Mouse (Mus musculus): Measurements from ENCODE around the gene Epyc.

Epyc gene

DNA sequence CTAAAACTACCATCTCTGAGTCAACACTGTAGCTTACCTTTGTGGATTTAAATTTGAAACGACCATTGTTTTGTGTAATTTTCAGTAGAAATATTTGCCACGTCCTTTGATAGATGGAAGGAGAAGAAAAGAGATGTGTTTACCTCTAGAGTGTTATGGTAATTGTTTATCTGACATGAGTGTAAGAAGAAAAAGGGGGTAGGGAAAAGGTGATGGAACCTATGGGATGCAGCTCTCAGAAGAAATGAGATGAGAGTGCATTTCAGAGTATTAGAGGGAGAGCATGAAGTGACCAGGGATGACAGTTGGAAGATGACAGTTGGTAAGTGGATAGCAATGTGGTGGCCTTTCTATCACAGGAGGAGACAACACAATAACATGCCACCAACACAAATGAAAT, at the start of gene Epyc:
Gene Epyc, plus strand, starts transcription at position 301 of the 400 bp plus-strand sequence.
- no peak for DNase-seq (ENCODE audit: extremely low read depth, insufficient read length, low spot score)

DNA sequence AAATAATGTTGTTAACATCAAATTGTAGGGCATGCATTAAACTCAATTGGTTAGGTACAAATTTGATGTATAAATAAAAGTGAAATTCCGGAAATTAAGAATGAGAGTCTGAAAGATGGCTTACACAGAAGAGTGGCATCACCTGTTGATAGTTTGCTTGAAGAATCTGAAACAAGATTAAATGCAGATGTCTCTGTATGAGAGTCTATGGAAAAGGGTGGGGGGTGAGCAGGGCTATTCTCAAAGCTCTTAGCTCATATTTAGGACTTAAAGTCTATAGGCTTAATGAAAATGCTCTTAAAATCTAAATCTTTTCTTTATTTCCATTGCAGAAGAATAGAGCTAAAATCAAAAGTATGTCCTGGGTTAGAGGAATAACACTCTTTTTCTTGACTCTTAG, 48.2 kb upstream of the Epyc start:
- no peak for DNase-seq (ENCODE audit: extremely low read depth, insufficient read length, low spot score)

DNA sequence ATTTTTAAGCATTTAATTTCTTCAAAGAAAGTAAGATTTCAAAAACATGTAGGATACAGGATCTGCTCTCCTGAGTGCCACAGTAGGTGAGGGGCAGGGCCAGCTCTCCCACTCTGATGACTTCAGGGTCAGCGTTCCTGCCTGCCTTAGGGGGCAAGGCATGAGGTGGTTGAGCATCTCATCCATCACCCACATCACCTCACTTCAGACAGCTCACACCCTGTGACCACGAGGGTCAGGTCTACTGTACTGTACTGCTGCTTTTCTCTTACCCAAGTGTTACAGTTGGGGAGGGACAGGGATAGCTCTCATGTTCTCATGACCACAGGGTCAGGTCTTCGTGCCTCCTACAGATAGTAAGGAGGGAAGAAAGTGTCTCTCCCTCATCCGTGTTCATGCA, 42.1 kb upstream of the Epyc start:
- no peak for DNase-seq (ENCODE audit: extremely low read depth, insufficient read length, low spot score)

DNA sequence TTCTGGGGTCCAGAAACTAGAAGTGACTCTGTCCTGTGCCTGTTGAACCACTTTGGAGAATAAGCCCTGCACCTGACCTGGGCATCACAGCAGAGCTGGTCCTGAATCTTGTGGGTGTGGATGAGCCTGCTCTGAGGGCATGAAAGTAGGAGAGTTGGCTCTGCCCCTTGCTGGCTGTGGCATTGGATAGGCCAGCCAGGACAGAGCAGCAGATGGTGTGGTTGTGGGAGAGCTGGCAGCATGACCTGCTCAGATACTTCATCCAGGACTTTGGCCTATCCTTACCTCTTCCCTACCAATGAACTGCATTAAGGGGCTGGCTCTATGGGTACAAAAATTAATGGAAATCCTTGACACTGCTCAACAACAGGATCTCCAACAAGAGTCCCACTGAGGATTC, 40.6 kb upstream of the Epyc start:
- no peak for DNase-seq (ENCODE audit: extremely low read depth, insufficient read length, low spot score)

DNA sequence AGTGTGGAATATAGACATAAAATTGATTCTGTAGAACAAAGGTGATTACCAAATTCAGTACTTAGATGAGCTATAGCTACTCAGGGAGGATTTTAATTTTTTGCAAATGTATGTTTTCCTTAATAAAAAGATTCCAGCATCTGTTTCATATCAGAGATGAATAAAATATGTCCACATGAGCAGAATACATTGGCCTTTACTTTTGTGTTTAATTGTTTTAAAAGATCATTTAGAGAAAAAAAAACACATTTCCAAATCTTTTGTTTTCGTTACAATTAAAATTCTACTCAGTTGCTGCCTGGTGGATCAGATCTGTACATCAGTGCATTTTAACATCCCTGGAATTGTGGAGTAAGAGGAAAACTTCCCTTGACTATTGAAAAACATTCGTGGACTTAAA, 37.3 kb upstream of the Epyc start, which contains the start of gene Kera:
Gene Kera, plus strand, starts transcription at position 301 of the 400 bp plus-strand sequence.
- DNase-seq (ENCODE audit: extremely low read depth, insufficient read length, low spot score): no peak

DNA sequence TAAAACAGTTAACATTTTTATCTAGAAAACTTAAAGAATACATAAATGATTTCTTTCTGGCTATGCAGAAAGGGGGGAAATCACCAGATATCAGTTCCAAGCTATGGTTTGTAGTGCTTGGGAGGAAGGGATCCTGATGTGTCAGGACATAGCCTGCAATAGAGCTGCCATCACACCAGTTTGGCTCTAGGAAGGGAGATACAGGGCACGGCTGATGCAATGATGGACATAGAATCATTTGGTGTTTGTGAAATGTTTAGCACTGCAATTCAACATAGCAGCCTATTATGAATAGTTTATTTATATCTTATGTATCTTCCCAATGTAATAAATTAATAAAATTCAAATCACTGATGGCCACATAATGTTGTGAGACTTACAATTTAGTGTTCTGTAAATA, 21.5 kb upstream of the Epyc start:
- DNase-seq (ENCODE audit: extremely low read depth, insufficient read length, low spot score): no peak

DNA sequence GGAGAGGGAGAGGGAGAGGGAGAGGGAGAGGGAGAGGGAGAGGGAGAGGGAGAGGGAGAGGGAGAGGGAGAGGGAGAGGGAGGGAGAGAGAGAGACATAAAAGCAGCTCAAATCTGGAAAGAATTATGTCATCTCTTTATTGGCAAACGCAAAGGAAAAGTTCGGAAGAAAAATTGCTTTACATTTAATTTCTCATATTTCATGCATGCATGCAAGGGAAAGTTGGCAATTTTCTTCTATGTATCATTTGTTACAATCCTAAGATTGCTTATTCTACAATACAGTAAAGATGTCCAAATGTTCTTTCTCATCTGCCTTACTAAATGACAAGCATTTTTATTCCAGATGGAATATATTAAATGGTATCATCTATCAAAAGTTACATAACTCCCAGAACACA, 19.5 kb upstream of the Epyc start:
- no peak for DNase-seq (ENCODE audit: extremely low read depth, insufficient read length, low spot score)

DNA sequence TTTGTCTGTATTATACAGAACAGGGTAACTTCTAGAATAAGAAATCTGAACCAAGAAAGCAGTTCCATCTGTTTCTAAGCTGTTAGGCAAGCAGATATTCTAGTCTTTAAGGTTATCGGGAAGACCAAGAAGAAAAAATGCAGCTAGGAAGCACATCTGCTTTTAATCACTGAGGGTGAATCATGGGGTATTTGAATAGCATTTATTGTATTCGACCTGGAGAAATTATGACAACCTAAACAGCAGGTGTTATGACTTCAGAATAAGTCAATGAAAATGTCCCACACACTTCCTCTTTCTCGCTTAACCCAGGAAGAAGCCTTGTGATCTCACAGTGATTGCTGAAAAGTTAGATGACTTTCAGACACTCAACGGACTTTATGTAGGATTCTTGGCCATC, 18.8 kb upstream of the Epyc start:
- DNase-seq (ENCODE audit: extremely low read depth, insufficient read length, low spot score): no peak

DNA sequence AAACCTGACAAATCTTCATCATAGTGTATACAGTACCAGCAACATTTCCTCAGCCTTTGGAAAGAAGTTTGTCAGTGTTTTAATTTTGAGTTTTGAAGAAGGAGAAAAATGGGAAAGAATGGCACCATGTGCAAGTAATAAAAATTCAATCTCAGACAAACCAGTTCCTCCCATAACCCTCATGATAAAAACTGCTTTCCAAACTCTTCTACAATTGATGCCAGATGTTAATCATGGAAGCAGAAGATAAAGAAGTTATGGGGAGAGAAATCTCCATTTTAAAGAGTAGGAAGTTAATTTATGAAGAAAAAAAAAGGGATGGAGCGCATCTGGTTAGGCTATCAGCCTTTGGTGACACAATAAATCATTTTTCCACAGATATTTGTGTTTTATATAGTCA, 17.3 kb upstream of the Epyc start:
- DNase-seq (ENCODE audit: extremely low read depth, insufficient read length, low spot score): no peak

DNA sequence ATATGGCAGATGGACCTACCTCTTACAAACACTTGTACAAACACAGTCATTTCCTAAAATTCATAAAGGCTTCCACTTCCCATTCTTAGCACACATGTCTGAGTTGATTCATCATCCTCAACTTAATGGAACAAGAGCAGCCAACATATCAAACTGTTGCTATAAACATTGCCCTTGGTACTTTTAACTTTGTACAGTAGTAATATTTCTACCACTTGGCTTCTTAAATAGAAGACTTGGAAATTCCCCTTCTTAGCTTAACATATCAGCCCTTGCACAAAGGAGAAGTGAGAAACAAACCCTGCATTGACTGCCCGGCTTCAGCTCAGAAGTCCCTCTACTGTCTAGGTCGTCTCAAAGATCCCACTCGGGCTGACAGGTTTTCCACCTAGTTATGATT, 12.8 kb upstream of the Epyc start:
- DNase-seq (ENCODE audit: extremely low read depth, insufficient read length, low spot score): no peak

DNA sequence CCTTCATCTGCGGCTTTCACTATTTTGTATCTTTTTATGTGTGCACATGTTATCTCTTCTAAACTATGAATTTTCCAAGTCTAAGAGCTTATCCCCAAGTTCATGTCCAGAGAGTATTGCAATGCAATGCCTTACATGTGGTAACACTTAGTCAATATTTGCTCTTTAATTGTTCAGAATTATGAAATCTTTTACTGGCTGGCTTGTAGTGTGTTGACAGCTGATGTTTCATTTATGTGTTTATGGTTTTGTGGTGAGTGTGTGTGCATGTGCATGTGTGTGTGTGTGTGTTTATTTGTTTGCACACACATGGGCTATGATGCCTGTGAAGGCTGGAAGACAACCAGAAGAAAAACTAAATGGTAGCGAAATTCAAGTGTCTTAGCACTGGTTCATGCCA, 1.9 kb upstream of the Epyc start:
- DNase-seq (ENCODE audit: extremely low read depth, insufficient read length, low spot score): no peak

DNA sequence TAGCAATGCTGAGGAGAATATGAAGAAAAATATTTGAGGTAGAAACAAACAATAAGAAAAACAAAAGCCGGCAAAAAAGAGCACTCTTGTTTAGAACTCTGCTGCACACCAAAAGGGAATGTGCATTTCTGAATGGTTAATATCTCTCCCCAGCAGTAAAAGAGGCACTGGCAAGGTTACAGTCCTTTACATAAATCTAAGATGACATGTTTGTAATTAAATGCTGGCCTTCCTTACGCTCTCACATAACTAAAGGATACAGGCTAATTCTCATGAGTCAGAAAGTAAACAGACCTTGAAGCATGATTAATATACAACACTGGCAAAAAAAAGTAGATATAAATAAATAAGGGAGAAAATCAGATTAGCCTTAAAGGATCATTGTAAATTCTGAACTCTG, 6.5 kb downstream of the Epyc start:
- no peak for DNase-seq (ENCODE audit: extremely low read depth, insufficient read length, low spot score)

DNA sequence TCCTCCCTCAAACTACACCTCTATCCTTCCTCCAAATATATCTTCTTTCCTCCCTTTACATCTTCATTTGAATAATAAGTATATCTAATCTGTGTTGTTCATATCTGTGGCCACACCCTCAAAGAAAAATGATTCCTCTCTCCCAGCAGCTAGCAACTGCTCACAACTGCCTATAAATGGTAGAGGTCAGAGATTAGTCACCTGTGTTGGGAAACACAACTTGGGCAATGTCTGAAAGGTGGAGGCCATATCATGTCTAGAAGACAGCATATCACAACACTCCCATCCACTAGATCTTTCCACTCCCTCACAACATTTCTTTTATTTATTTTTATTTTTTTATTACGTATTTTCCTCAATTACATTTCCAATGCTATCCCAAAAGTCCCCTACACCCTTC, 15.6 kb downstream of the Epyc start:
- DNase-seq (ENCODE audit: extremely low read depth, insufficient read length, low spot score): no peak

DNA sequence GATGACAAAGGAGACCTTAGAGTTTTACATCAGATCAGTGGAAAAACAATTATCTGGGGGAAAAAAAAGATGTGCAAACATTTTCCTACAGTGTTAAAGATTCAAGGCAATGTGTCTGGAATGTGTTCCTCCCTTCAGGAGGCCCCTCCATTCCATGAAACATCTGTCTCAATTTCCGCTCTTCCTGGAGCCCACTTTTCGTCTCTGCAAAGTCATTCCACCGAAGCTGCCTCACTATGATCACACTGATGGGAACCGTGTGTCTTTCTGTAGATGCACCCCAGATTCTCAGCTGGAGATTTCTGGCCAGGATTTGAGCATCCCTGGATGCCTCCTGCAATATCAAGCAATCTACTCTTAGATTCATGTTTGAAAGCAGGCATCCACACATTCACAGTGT, 24.8 kb downstream of the Epyc start:
- no peak for DNase-seq (ENCODE audit: extremely low read depth, insufficient read length, low spot score)

DNA sequence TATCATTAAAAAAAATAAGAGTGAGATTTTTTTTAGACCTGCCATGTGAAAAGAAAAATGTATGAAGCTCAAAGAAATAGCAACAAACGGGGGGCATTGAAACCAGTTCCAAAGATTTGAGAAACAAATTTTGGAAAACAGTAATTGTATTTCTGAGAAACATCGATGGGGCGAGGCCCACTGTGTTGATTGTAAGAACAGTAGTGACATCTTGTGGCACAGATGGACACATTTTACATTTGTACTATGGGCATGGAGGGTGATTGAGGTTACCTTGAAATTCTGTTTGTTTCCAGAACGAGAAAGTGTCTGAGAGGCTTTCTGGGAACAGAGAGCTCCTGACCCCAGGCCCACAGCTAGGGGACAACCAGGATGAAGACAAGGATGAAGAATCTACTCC, 26.3 kb downstream of the Epyc start:
- DNase-seq (ENCODE audit: extremely low read depth, insufficient read length, low spot score): no peak

DNA sequence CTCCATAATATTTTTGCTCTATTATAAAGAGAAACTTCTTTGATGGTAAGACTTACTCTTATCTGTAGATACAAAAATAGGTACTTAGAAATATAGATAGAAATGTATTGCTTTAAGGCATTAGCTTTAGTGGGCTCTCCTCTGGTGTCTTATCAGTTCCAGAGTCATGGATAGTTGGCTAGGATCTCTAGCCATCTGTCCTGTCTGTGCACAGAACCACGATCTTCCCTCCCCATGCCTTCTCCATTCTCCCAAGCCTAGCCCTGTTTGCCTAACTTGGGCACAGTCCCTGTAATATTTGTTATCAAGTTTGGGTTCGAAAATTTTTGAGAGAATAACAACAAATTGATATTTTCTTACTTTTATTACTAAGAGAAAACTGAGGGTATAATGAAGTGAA, 29.4 kb downstream of the Epyc start:
- no peak for DNase-seq (ENCODE audit: extremely low read depth, insufficient read length, low spot score)

DNA sequence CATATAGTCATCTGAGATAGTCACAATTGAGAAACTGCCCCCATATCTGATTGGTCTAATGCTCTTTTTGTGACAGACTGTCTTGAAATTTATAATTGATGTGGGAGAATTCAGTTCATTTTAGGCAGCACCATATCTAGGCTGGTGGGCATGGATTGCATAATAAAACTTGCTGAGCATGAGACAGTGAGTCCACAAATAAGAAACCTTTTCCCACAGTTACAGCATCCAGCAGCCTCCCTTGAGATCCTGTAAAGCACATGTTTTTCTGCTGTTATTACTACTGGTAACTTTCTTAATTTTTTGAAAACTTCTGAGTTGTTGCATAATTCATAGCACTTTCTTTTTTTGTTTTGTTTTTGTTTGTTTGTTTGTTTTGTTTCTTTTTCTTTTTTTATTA, 39.1 kb downstream of the Epyc start:
- DNase-seq (ENCODE audit: extremely low read depth, insufficient read length, low spot score): no peak

DNA sequence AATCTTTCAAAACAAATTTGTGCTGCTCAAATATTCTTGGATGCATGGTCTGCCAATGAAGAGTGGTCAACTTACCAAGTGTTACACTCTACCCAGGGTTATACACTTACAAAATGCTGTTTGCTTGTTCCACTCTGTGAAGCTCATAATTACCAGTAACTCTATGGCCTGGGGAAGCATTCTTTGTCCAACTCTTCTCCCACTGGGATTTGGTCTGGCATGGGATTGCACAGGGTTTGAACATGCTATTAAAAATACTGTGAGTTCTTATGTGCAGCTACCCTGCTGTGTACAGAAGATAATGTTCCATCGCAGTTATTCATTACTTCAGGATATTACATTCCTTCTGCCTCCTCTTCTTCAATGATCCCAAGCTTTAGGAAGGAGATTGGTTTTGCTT, 43.3 kb downstream of the Epyc start:
- no peak for DNase-seq (ENCODE audit: extremely low read depth, insufficient read length, low spot score)

DNA sequence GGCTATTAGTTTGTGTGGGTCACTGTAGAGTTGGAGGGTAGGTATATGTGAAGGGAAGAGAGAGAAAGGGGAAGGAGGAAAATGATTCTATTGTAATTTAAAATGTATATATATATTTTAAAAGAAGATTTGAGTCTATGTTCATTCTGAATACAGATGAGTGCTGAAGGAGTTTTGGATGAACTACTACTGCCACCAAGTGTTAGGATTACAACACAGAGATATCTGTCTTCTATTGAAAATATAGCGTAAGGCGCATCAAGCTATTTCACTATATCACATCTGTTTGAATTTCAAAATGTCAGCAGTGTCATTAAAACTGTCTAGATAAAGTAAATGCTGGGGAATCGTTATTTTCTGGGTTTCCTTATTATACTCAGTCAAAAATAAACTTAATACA, 45.6 kb downstream of the Epyc start:
- DNase-seq (ENCODE audit: extremely low read depth, insufficient read length, low spot score): no peak

DNA sequence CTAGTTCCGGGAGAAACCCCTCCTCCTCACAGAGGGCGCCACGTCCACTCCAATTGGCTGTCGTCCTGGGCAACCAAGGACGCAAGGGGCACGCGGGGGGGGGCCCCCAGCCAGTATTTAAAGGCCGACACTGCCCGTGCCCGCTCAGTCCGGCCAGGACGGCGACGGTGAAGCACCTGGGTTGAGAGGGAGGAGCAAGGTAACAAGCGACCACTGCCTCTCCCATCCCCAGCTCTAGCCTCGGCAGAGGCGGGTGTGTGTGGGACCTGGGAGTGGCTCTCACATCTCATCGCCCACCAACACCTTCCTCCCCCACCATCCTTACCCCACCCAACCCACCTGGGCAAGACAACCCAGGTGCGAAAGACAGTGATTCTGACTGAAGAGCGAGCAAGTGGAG, 49.0 kb downstream of the Epyc start, which contains the start of gene Ccer1:
Gene Ccer1, plus strand, starts transcription at position 147 of the 400 bp plus-strand sequence.
- DNase-seq (ENCODE audit: extremely low read depth, insufficient read length, low spot score): no peak

DNA sequence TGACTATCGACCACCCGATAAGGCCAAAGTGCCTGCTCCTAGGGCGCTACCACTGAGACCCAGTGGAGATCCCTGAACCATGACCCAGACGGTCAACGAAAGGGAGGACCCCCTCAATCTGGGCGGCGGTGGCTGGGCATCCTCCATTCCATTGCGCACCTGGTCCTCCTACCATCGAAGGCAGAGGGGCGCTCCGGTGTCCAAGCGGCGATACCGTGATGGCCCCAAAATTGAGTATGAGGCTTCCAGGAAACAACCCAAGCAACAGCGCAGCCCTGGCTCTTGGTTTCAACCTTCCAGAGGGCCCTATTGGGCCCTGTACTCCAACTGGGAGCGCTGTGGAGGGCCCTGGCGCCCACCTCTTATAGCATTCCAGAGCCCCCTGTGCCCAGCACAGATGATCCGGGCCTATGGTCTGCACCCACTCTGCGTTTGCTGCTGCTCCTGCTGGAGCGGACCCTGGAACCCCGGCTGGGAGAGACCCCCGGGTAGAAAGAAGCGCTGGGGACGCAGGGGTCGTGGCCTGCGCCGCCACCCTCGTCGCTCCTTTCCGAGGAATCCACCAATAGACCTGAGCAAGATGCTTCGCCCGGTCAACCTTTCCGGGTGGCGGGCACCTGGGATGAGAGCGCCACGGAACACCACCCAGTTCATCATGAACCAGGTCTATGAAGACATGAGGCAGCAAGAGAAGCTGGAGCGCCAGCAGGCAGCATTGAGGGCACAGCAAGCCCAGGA, 49.7 kb downstream of the Epyc start:
- DNase-seq (ENCODE audit: extremely low read depth, insufficient read length, low spot score): no peak

DNA sequence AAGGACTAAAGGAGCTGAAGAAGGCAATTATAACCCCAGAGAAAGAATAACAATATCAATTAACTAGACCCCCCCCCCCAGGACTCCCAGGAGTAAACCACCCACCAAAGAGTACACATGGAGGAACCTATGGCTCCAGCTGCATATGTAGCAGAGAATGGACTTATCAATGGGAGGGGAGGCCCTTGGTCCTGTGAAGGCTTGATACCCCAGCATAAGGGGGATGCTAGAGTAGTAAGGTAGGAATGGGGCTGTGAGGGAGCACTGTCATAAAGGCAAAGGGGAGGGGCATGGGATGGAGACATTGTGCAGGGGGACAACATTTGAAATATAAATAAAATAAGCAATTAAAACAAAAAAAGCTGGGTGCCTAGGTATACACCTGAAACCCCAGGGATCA, 58.5 kb downstream of the Epyc start:
- no peak for DNase-seq (ENCODE audit: extremely low read depth, insufficient read length, low spot score)

DNA sequence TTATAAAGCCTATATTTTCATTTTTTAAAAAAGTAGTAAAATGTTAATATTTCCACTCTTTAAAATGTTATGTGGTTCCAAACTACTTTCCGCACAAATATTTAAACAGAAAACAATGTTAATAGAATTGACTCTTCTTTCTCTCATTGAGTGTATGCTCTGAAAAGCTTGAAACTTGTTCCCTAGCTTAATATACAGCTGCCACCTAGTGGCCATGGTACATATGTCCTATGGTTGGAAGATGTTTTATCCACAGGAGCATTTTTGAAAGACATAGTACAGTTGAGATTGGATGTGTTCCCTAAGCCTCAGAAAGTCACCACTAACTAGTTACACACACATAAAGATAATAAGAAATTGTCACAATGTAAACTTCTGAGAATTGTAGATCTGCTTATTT, 60.7 kb downstream of the Epyc start:
- no peak for DNase-seq (ENCODE audit: extremely low read depth, insufficient read length, low spot score)

Measured in 3134 (cell line).